Mouse (Mus musculus) liver, adult 2 months (tissue): ENCODE results near the gene Zfand4.

Experiments used
- CTCF ChIP-seq: fragments of 200-500 bp; IDR thresholded peaks from 2 replicates; pipeline ENCODE4 v1.5.1; 2011; ENCODE audit warnings: low read depth, low read length, control low read depth
- POLR2A ChIP-seq: fragments of 200-500 bp; IDR thresholded peaks from 2 replicates; pipeline ENCODE4 v1.6.1; 2011; ENCODE audit warnings: low read length, control low read depth; ENCODE audit not compliant: insufficient read depth; ENCODE audit errors: extremely low read depth

DNA sequence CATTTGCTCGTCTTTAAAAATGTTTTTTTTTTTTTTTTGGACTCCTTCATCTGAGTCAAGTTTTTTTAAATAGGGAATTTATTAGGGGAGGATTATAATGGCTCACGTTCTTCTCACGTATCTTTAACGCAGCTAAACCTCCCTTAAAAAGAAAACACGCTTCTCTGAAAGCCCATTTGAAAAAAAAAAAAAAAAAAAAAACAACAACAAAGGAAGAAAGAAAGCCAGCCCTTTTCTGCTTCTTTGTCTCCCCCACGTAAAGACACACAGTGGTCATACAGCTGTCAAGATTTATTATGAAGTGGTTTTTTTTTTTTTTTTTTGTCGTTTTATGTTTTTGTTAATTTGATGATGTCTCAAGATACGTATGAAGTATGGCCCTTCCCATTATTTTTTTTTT is 74.5 kb downstream of the Zfand4 start:
- TF ChIP-seq CTCF (no peak), POLR2A (no peak)
